Mouse (Mus musculus) ES-Bruce4 (cell line): ENCODE data around the gene Adgre4.

Experiments used
- CTCF ChIP-seq: IDR thresholded peaks from one replicate; pipeline ENCODE4 v1.8.1; 2011; ENCODE audit warnings: low read depth, low read length
- POLR2A ChIP-seq: IDR thresholded peaks from one replicate; pipeline ENCODE4 v1.8.1; 2011; ENCODE audit warnings: low read length; ENCODE audit not compliant: insufficient read depth

GRCm38 (mm10) chr17:55843067-55843466, 93.3 kb downstream of the Adgre4 start:
- no peak for TF ChIP-seq CTCF
- TF ChIP-seq POLR2A: no peak
